In the genomic region with DNA sequence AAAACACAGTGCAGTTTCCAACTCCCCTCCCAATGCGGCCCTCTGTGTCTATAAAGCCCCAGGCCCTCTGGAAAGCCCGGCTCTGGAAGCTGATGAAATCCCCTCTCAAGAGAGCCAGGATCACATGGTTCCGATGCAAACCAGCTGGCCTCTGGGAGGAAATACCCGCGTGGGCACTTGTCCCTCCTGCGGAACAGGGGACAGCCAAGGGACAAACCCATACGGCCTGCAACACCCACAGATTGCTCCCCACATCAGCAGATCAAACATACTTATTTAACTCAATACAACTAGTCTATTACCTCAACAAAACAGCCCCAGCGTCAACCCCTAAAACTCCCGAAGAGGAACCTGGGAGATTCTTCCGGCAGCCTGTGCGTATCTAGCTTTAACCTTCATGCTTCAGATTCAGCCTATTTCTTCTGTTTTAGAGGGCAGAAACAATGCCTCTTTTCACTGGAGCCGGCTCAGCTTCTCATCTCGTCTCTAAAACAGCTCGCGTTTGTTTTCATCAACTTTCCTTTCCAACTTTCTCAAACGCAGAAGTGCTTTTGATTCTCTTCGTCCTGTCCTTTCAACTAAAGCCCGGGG, we compare ENCODE assay signal across 8 mouse cellular contexts. TPM values are rescaled to one million over a fixed set of nuclear protein-coding genes. Genes with fewer than 3 reads are reported as not detected.
DNase-seq lines count a peak whose midpoint lies in the region; ATAC-seq and TF ChIP-seq lines count a peak whose summit lies in the region.

No protein-coding gene starts in this region.

- peak overlapping the region; percentile 66 for H3K4me3 ChIP-seq in thymus, adult 2 months (ENCODE audit: control insufficient read depth, insufficient read depth, low read length)
- H3K4me3 ChIP-seq in forebrain, embryonic 12.5 days (replicated peaks) = peak overlapping the region; percentile 65
- H3K4me3 ChIP-seq in hindbrain, embryonic 16.5 days (ENCODE audit: low read length) = peak overlapping the region; percentile 77
- peak overlapping the region; percentile 55 for H3K4me3 ChIP-seq in stomach, embryonic 16.5 days (replicated peaks; ENCODE audit: low read length)

- DNase-seq in thymus, adult 2 months = no peak
- no peak for DNase-seq in thymus, postnatal 36 days
- DNase-seq in lung, postnatal 10 days = peak; percentile 74
- no peak for DNase-seq in cerebellum, postnatal 25 days
- DNase-seq in gastrocnemius, adult 8-10 months (ENCODE audit: low spot score in 2 of 2) = no peak

- H3K27me3 ChIP-seq in thymus, adult 2 months (ENCODE audit: control insufficient read depth, insufficient read depth, low read length) = no peaks in the 10 kb centered on the region
- H3K27me3 ChIP-seq in forebrain, embryonic 12.5 days = peaks cover 7% of the 10 kb centered on the region; the same call in 1 of the 2 replicates
- no peaks in the 10 kb centered on the region for H3K27me3 ChIP-seq in hindbrain, embryonic 16.5 days (replicated peaks; ENCODE audit: control insufficient read depth, insufficient read depth, low read length)
- H3K27me3 ChIP-seq in stomach, embryonic 16.5 days (ENCODE audit: control insufficient read depth, insufficient read depth, low read length) = no peaks in the 10 kb centered on the region

- peak overlapping the region; percentile 89 for H3K4me2 ChIP-seq in forebrain, embryonic 12.5 days
- peak overlapping the region; percentile 99 for H3K4me2 ChIP-seq in hindbrain, embryonic 16.5 days (ENCODE audit: low read length)
- H3K4me2 ChIP-seq in stomach, embryonic 16.5 days (ENCODE audit: low read depth, low read length) = peak overlapping the region; percentile 97

- H3K36me3 ChIP-seq in thymus, adult 2 months (ENCODE audit: control insufficient read depth, insufficient read depth, low read length) = no peaks in the 10 kb centered on the region
- H3K36me3 ChIP-seq in forebrain, embryonic 12.5 days (replicated peaks) = no peaks in the 10 kb centered on the region
- no peaks in the 10 kb centered on the region for H3K36me3 ChIP-seq in hindbrain, embryonic 16.5 days (ENCODE audit: control insufficient read depth, insufficient read depth, low read length)
- H3K36me3 ChIP-seq in stomach, embryonic 16.5 days (ENCODE audit: control insufficient read depth, insufficient read depth, low read length) = no peaks in the 10 kb centered on the region

- H3K9me3 ChIP-seq in forebrain, embryonic 12.5 days = no peaks in the 10 kb centered on the region
- H3K9me3 ChIP-seq in hindbrain, embryonic 16.5 days (ENCODE audit: control insufficient read depth, low read length) = no peaks in the 10 kb centered on the region
- no peaks in the 10 kb centered on the region for H3K9me3 ChIP-seq in stomach, embryonic 16.5 days (replicated peaks; ENCODE audit: control insufficient read depth, low read length)

- peak overlapping the region; percentile 59 for H3K9ac ChIP-seq in forebrain, embryonic 12.5 days
- peak overlapping the region; percentile 70 for H3K9ac ChIP-seq in hindbrain, embryonic 16.5 days (ENCODE audit: low read depth, low read length)
- H3K9ac ChIP-seq in stomach, embryonic 16.5 days (ENCODE audit: low read length) = peak overlapping the region; percentile 60

- H3K4me1 ChIP-seq in thymus, adult 2 months (replicated peaks; ENCODE audit: control insufficient read depth, insufficient read depth, low read length) = peaks cover 39% of the 10 kb centered on the region
- peaks cover 40% of the 10 kb centered on the region for H3K4me1 ChIP-seq in forebrain, embryonic 12.5 days
- peaks cover 35% of the 10 kb centered on the region for H3K4me1 ChIP-seq in hindbrain, embryonic 16.5 days (ENCODE audit: control insufficient read depth, insufficient read depth, low read depth, low read length)
- H3K4me1 ChIP-seq in stomach, embryonic 16.5 days (ENCODE audit: control insufficient read depth, insufficient read depth, low read length) = peaks cover 23% of the 10 kb centered on the region

- TF ChIP-seq CTCF in thymus, adult 2 months (IDR thresholded peaks at IDR 0.05; ENCODE audit: borderline replicate concordance, control insufficient read depth, extremely low read depth, insufficient read depth, low read length, poor library complexity) = no peak

- TF ChIP-seq POLR2A in thymus, adult 2 months (IDR thresholded peaks at IDR 0.05; ENCODE audit: control insufficient read depth, extremely low read depth, insufficient read depth, low read length, poor library complexity) = no peak

- peak overlapping the region; percentile 6 for H3K27ac ChIP-seq in thymus, adult 2 months (ENCODE audit: control insufficient read depth, insufficient read depth, low read length)
- peak overlapping the region; percentile 76 for H3K27ac ChIP-seq in forebrain, embryonic 12.5 days
- peak overlapping the region; percentile 66 for H3K27ac ChIP-seq in hindbrain, embryonic 16.5 days (ENCODE audit: low read depth, low read length)
- H3K27ac ChIP-seq in stomach, embryonic 16.5 days (ENCODE audit: low read length) = peak overlapping the region; percentile 48

- ATAC-seq in forebrain, embryonic 12.5 days (ENCODE audit: low FRiP score) = no peak
- ATAC-seq in hindbrain, embryonic 16.5 days = no peak
- no peak for ATAC-seq in stomach, embryonic 16.5 days (ENCODE audit: insufficient read depth, low FRiP score)

- 4% methylated on average over 18 of the region's 18 CpGs for WGBS in thymus, adult 2 months
- WGBS in forebrain, embryonic 12.5 days = 2% methylated on average over 18 of the region's 18 CpGs
- WGBS in hindbrain, embryonic 16.5 days = under 1% methylated on average over 18 of the region's 18 CpGs
- WGBS in stomach, embryonic 16.5 days = 3% methylated on average over 18 of the region's 18 CpGs

RNA-seq across cellular contexts. Expression of a gene that starts 6.3 kb away (rescaled TPM):
- 76.6 and 92.4 TPM in 2 replicates for polyA plus RNA-seq in thymus, adult 2 months (2012; rRNA removed)
- 24.6 and 29.3 TPM in 2 replicates for polyA plus RNA-seq in forebrain, embryonic 12.5 days (2016; fragmentation: Nextera tagmentation; extraction: Ambion mirVana)
- 4.6 and 6.5 TPM in 2 replicates for polyA plus RNA-seq in hindbrain, embryonic 16.5 days (2015; fragmentation: Nextera tagmentation; extraction: Ambion mirVana)
- polyA plus RNA-seq in stomach, embryonic 16.5 days (2015; fragmentation: Nextera tagmentation; extraction: Ambion mirVana) = 6.2 and 7.0 TPM in 2 replicates
- total RNA-seq in gastrocnemius, adult 8-10 months (2022) = 1 to 10 TPM in 2 of 4 experiments, under 1 TPM in 2; 0.68 to 1.4 (median 0.96) TPM

RNA-seq across cellular contexts. Expression of a gene that starts 47.2 kb away (rescaled TPM):
- polyA plus RNA-seq in thymus, adult 2 months (2012; rRNA removed) = 0.31 and 0.38 TPM in 2 replicates
- not detected in 2 replicates for polyA plus RNA-seq in forebrain, embryonic 12.5 days (2016; fragmentation: Nextera tagmentation; extraction: Ambion mirVana)
- not detected in 2 replicates for polyA plus RNA-seq in hindbrain, embryonic 16.5 days (2015; fragmentation: Nextera tagmentation; extraction: Ambion mirVana)
- not detected in 2 replicates for polyA plus RNA-seq in stomach, embryonic 16.5 days (2015; fragmentation: Nextera tagmentation; extraction: Ambion mirVana)
- 1 to 10 TPM in 1 of 4 experiments, not detected in 3; 1.3 TPM for total RNA-seq in gastrocnemius, adult 8-10 months (2022)

RNA-seq across cellular contexts. Expression of a gene that starts 53.5 kb away (rescaled TPM):
- 0.18 and 0.28 TPM in 2 replicates for polyA plus RNA-seq in thymus, adult 2 months (2012; rRNA removed)
- polyA plus RNA-seq in forebrain, embryonic 12.5 days (2016; fragmentation: Nextera tagmentation; extraction: Ambion mirVana) = not detected in 2 replicates
- polyA plus RNA-seq in hindbrain, embryonic 16.5 days (2015; fragmentation: Nextera tagmentation; extraction: Ambion mirVana) = not detected in 2 replicates
- polyA plus RNA-seq in stomach, embryonic 16.5 days (2015; fragmentation: Nextera tagmentation; extraction: Ambion mirVana) = not detected in 2 replicates
- total RNA-seq in gastrocnemius, adult 8-10 months (2022) = not detected

Comparison
In these comparisons a context has a peak if more than half of its experiments do, and no peak if none do; other contexts are left out.
1. H3K27ac ChIP-seq: peak in every context shown above with its lines; median percentile 76 in forebrain, embryonic 12.5 days; 66 in hindbrain, embryonic 16.5 days; 48 in stomach, embryonic 16.5 days; 6 in thymus, adult 2 months.